Mouse (Mus musculus): ENCODE results near the gene Gm9045.
A peak's percentile ranks its signal among the peaks of the same experiment; 100 is the strongest.
"Not testable (repeated sequence)": the region's sequence is repeated elsewhere in the genome, so short reads cannot be mapped to it uniquely, and the experiment has no call there.

Gene Gm9045

GRCm38 (mm10) chr10:118337731-118338130 lies at the start of gene Gm9045:
Gene Gm9045 (minus strand): TSS chr10:118337831.
- ATAC-seq (ENCODE audit: low TSS enrichment) = not testable (repeated sequence)

GRCm38 (mm10) chr10:118370443-118370842 lies 32.8 kb upstream of the Gm9045 start:
- peak; percentile 99 for ATAC-seq (ENCODE audit: low TSS enrichment)

DNA sequence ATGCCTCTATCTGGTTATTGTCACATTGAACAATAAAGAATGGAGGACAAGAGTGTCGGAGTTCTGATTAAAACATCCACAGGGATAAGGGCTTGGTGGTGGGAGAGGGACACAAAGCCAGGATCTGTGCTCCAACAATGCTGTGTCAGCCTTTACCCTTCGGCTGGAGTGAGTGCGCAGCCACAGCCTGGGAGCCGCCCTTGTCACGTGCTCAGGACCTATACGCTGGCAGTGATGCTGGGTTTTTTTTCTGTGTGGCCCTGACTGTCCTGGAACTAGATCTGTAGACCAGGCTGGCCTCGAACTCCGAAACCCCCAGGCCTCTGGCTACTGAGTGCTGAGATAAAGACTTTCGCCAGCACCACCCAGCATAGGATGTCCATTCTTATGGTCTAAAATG lies 31.9 kb upstream of the Gm9045 start:
- ATAC-seq (ENCODE audit: low TSS enrichment) = no peak

DNA sequence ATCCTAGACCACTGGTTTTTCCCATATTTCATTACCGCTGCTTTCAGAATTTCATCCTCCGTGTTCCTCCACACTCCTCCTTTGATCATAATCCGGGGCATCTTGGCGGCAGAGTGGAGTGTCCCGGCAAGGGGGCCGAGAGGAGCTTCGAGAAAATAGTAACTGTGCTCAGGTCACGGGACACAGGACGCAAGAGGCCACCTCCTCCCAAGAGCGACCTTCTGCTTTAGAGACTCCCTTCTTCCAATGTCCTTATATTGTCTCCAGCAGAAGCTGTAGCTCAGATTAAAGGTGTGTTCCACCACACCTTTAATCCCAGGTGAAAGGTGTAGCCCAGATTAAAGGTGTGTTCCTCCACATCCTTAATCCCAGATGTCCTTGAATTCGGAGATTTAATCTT lies 16.4 kb upstream of the Gm9045 start, which contains the start of gene Gm9049:
TSS of gene Gm9049 (minus strand) at position 101 of the 400 bp plus-strand sequence.
- ATAC-seq (ENCODE audit: low TSS enrichment) = not testable (repeated sequence)

DNA sequence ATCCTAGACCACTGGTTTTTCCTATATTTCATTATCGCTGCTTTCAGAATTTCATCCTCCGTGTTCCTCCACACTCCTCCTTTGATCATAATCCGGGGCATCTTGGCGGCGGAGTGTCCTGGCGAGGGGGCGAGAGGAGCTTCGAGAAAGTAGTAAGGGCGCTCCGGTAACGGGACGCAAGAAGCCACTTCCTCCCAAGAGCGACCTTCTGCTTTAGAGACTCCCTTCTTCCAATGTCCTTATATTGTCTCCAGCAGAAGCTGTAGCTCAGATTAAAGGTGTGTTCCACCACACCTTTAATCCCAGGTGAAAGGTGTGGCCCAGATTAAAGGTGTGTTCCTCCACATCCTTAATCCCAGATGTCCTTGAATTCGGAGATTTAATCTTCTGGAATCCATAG lies 10.9 kb upstream of the Gm9045 start, which contains the start of gene Gm9048:
TSS of gene Gm9048 (minus strand) at position 101 of the 400 bp plus-strand sequence.
- not testable (repeated sequence) for ATAC-seq (ENCODE audit: low TSS enrichment)

DNA sequence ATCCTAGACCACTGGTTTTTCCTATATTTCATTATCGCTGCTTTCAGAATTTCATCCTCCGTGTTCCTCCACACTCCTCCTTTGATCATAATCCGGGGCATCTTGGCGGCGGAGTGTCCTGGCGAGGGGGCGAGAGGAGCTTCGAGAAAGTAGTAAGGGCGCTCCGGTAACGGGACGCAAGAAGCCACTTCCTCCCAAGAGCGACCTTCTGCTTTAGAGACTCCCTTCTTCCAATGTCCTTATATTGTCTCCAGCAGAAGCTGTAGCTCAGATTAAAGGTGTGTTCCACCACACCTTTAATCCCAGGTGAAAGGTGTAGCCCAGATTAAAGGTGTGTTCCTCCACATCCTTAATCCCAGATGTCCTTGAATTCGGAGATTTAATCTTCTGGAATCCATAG lies 5.5 kb upstream of the Gm9045 start, which contains the start of gene Gm9046:
TSS of gene Gm9046 (minus strand) at position 101 of the 400 bp plus-strand sequence.
- not testable (repeated sequence) for ATAC-seq (ENCODE audit: low TSS enrichment)

GRCm38 (mm10) chr10:118332308-118332707 lies 5.3 kb downstream of the Gm9045 start, which contains the start of gene Gm9044:
Gene Gm9044 (minus strand): TSS chr10:118332408.
- ATAC-seq (ENCODE audit: low TSS enrichment) = not testable (repeated sequence)

DNA sequence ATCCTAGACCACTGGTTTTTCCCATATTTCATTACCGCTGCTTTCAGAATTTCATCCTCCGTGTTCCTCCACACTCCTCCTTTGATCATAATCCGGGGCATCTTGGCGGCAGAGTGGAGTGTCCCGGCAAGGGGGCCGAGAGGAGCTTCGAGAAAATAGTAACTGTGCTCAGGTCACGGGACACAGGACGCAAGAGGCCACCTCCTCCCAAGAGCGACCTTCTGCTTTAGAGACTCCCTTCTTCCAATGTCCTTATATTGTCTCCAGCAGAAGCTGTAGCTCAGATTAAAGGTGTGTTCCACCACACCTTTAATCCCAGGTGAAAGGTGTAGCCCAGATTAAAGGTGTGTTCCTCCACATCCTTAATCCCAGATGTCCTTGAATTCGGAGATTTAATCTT lies 10.8 kb downstream of the Gm9045 start, which contains the start of gene Gm9040:
TSS of gene Gm9040 (minus strand) at position 101 of the 400 bp plus-strand sequence.
- not testable (repeated sequence) for ATAC-seq (ENCODE audit: low TSS enrichment)

DNA sequence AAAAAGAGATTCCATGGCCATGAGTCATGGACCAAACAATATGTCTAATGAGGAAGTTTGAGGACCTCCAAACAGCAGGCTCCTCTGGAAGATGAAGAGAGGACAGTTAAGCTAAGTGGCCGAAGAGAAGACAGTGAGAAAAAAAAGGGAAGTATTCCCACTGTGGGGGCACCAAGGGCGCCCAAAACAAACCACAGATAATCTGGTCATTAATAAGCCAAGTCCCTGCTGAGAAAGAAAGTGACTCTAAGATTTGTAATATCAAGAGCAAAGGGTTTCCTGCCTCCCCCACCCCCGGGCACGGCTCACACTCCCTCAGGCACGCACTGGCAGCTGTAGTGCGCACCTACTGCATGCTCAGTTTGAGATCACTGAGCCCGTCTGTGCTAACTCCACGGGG lies 18.6 kb downstream of the Gm9045 start:
- no peak for ATAC-seq (ENCODE audit: low TSS enrichment)

GRCm38 (mm10) chr10:118302133-118302532 lies 35.5 kb downstream of the Gm9045 start:
- ATAC-seq (ENCODE audit: low TSS enrichment) = not testable (repeated sequence)

- no peak for ATAC-seq (ENCODE audit: low TSS enrichment)
Measured at GRCm38 (mm10) chr10:118294938-118295337, 42.7 kb downstream of the Gm9045 start, which contains the start of gene Iltifb. Gene Iltifb (minus strand): TSS chr10:118295038.

All from frontal cortex, adult (tissue).